Mouse (Mus musculus): ENCODE measurements at regions not wholly inside any gene's neighbourhood (a gene's known extent, or its start where the extent isn't known, plus 50 kb on each side); places are given as distances from the start of the nearest gene placed in this dataset.

- no peaks in the 10 kb centered on the region for H3K9me3 ChIP-seq (ENCODE audit: control insufficient read depth, insufficient read depth, low read depth, low read length)
- H3K4me1 ChIP-seq (ENCODE audit: control insufficient read depth in 2 of 2, insufficient read depth in 2 of 2, low read length in 2 of 2, poor library complexity in 1 of 2), result no peaks in the 10 kb centered on the region
- H3K27ac ChIP-seq (ENCODE audit: insufficient read depth, low read depth, low read length, poor library complexity, severe bottlenecking), result no peak overlapping the region
- no peak for DNase-seq (ENCODE audit: low read depth, low spot score)
- no peaks in the 10 kb centered on the region for H3K36me3 ChIP-seq (ENCODE audit: control insufficient read depth, insufficient read depth, low read length, poor library complexity, severe bottlenecking)
- no peak overlapping the region for H3K4me3 ChIP-seq (ENCODE audit: insufficient read depth in 1 of 2, low read depth in 1 of 2, low read length in 2 of 2, poor library complexity in 1 of 2, severe bottlenecking in 1 of 2)
- in situ Hi-C loops (cut with MboI; ENCODE audit: low sequenced_read_pairs in 2 of 2, unreplicated experiment in 2 of 2), result no loop called here
- TF ChIP-seq ZNF384 (IDR thresholded peaks at IDR 0.05; ENCODE audit: low read depth, low read length), result no peak
- TF ChIP-seq MAFK (IDR thresholded peaks at IDR 0.05; ENCODE audit: insufficient read depth, low read depth, low read length), result no peak
- no peak overlapping the region for H3K9ac ChIP-seq (ENCODE audit: insufficient read depth, low read depth, low read length, poor library complexity, severe bottlenecking)
Observed at GRCm38 (mm10) chr12:25293470-25294178, 196.7 kb upstream of the Id2 start.

DNA sequence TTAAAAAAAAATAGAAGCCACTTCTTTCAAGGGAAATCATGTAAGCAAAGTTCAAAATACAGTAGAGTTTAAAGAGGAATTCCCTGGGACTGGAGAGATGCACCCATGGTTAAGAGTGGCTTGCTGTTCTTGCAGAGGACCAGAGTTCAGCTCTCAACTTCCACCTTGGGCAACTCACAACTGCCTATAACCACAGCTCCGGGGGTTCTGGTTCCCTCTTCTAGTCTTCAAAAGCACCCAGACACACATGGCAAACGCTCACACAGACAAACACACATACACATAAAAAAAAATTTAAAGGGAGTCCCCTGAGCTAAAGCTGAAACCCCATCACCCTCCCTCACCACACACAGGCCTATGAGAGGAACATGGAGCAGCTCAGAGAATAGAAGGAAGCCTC is 192.4 kb upstream of the Id2 start:
- Histone ChIP-seq H3K4me3 (ENCODE audit: insufficient read depth in 1 of 2, low read depth in 1 of 2, low read length in 2 of 2, poor library complexity in 1 of 2, severe bottlenecking in 1 of 2) (no peak overlapping the region), H3K9me3 (ENCODE audit: control insufficient read depth, insufficient read depth, low read depth, low read length) (no peaks in the 10 kb centered on the region), H3K4me1 (ENCODE audit: control insufficient read depth in 2 of 2, insufficient read depth in 2 of 2, low read length in 2 of 2, poor library complexity in 1 of 2) (no peaks in the 10 kb centered on the region), H3K27ac (ENCODE audit: insufficient read depth, low read depth, low read length, poor library complexity, severe bottlenecking) (no peak overlapping the region), H3K9ac (ENCODE audit: insufficient read depth, low read depth, low read length, poor library complexity, severe bottlenecking) (no peak overlapping the region), H3K36me3 (ENCODE audit: control insufficient read depth, insufficient read depth, low read length, poor library complexity, severe bottlenecking) (no peaks in the 10 kb centered on the region)
- in situ Hi-C loops (cut with MboI; ENCODE audit: low sequenced_read_pairs in 2 of 2, unreplicated experiment in 2 of 2), result no loop called here
- no peak for TF ChIP-seq MAFK (IDR thresholded peaks at IDR 0.05; ENCODE audit: insufficient read depth, low read depth, low read length)
- no peak for TF ChIP-seq CHD2 (IDR thresholded peaks at IDR 0.05; ENCODE audit: low read depth, low read length)
- no peak for TF ChIP-seq ZC3H11A (IDR thresholded peaks at IDR 0.05; ENCODE audit: borderline replicate concordance, low read depth, low read length)
- no peak for TF ChIP-seq ZNF384 (IDR thresholded peaks at IDR 0.05; ENCODE audit: low read depth, low read length)
- TF ChIP-seq HCFC1 (IDR thresholded peaks at IDR 0.05; ENCODE audit: borderline replicate concordance, insufficient read depth, low read length), result no peak
- no peak for DNase-seq (ENCODE audit: low read depth, low spot score)

GRCm38 (mm10) chr12:25283808-25284207 is 186.9 kb upstream of the Id2 start:
- Histone ChIP-seq H3K36me3 (ENCODE audit: control insufficient read depth, insufficient read depth, low read length, poor library complexity, severe bottlenecking) (no peaks in the 10 kb centered on the region), H3K9ac (ENCODE audit: insufficient read depth, low read depth, low read length, poor library complexity, severe bottlenecking) (no peak overlapping the region), H3K4me3 (ENCODE audit: insufficient read depth in 1 of 2, low read depth in 1 of 2, low read length in 2 of 2, poor library complexity in 1 of 2, severe bottlenecking in 1 of 2) (no peak overlapping the region), H3K27ac (ENCODE audit: insufficient read depth, low read depth, low read length, poor library complexity, severe bottlenecking) (no peak overlapping the region), H3K9me3 (ENCODE audit: control insufficient read depth, insufficient read depth, low read depth, low read length) (no peaks in the 10 kb centered on the region), H3K4me1 (ENCODE audit: control insufficient read depth in 2 of 2, insufficient read depth in 2 of 2, low read length in 2 of 2, poor library complexity in 1 of 2) (no peaks in the 10 kb centered on the region)
- no peak for DNase-seq (ENCODE audit: low read depth, low spot score)
- no peak for TF ChIP-seq HCFC1 (IDR thresholded peaks at IDR 0.05; ENCODE audit: borderline replicate concordance, insufficient read depth, low read length)
- no peak for TF ChIP-seq ZC3H11A (IDR thresholded peaks at IDR 0.05; ENCODE audit: borderline replicate concordance, low read depth, low read length)
- TF ChIP-seq ZNF384 (IDR thresholded peaks at IDR 0.05; ENCODE audit: low read depth, low read length), result no peak
- TF ChIP-seq MAFK (IDR thresholded peaks at IDR 0.05; ENCODE audit: insufficient read depth, low read depth, low read length), result no peak
- no peak for TF ChIP-seq CHD2 (IDR thresholded peaks at IDR 0.05; ENCODE audit: low read depth, low read length)
- in situ Hi-C loops (cut with MboI; ENCODE audit: low sequenced_read_pairs in 2 of 2, unreplicated experiment in 2 of 2), result no loop called here

DNA sequence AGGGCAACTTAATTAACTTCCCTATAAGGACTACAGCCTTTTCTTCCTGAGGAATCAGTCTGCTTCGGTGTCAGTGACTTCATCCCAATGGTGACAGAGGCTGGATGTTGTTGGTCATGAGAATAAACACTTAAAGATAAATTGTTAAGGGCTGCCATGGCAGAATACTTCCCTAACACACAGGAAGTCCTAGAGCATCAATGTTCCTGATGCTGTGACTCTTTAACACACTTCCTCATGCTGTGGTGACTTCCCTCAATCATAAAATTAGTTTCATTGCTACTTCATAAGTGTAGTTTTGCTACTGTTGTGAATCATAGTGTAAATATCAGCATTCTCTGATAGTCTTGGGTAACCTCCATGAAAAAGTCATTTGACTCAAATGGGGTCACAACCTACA is 184.5 kb upstream of the Id2 start:
- Histone ChIP-seq H3K36me3 (ENCODE audit: control insufficient read depth, insufficient read depth, low read length, poor library complexity, severe bottlenecking) (no peaks in the 10 kb centered on the region), H3K4me3 (ENCODE audit: insufficient read depth in 1 of 2, low read depth in 1 of 2, low read length in 2 of 2, poor library complexity in 1 of 2, severe bottlenecking in 1 of 2) (no peak overlapping the region), H3K27ac (ENCODE audit: insufficient read depth, low read depth, low read length, poor library complexity, severe bottlenecking) (no peak overlapping the region), H3K9me3 (ENCODE audit: control insufficient read depth, insufficient read depth, low read depth, low read length) (no peaks in the 10 kb centered on the region), H3K4me1 (ENCODE audit: control insufficient read depth in 2 of 2, insufficient read depth in 2 of 2, low read length in 2 of 2, poor library complexity in 1 of 2) (no peaks in the 10 kb centered on the region), H3K9ac (ENCODE audit: insufficient read depth, low read depth, low read length, poor library complexity, severe bottlenecking) (no peak overlapping the region)
- in situ Hi-C loops (cut with MboI; ENCODE audit: low sequenced_read_pairs in 2 of 2, unreplicated experiment in 2 of 2), result no loop called here
- TF ChIP-seq ZC3H11A (IDR thresholded peaks at IDR 0.05; ENCODE audit: borderline replicate concordance, low read depth, low read length) (no peak), HCFC1 (IDR thresholded peaks at IDR 0.05; ENCODE audit: borderline replicate concordance, insufficient read depth, low read length) (no peak), CHD2 (IDR thresholded peaks at IDR 0.05; ENCODE audit: low read depth, low read length) (no peak), MAFK (IDR thresholded peaks at IDR 0.05; ENCODE audit: insufficient read depth, low read depth, low read length) (no peak), ZNF384 (IDR thresholded peaks at IDR 0.05; ENCODE audit: low read depth, low read length) (no peak)
- no peak for DNase-seq (ENCODE audit: low read depth, low spot score)
